Mouse (Mus musculus) T-helper 2 cell (primary cell): ENCODE measurements around the gene Pde4a.
"Not testable (repeated sequence)": the region's sequence is repeated elsewhere in the genome, so short reads cannot be mapped to it uniquely, and the experiment has no call there.

Experiments used
- in situ Hi-C: fragments of 300-600 bp; cut with MboI, MseI; formaldehyde crosslinking; loops from one replicate; pipeline ENCODE4 v1.15.1; 2025; ENCODE audit warnings: high pct_unique_total_duplicates

Gene Pde4a

DNA sequence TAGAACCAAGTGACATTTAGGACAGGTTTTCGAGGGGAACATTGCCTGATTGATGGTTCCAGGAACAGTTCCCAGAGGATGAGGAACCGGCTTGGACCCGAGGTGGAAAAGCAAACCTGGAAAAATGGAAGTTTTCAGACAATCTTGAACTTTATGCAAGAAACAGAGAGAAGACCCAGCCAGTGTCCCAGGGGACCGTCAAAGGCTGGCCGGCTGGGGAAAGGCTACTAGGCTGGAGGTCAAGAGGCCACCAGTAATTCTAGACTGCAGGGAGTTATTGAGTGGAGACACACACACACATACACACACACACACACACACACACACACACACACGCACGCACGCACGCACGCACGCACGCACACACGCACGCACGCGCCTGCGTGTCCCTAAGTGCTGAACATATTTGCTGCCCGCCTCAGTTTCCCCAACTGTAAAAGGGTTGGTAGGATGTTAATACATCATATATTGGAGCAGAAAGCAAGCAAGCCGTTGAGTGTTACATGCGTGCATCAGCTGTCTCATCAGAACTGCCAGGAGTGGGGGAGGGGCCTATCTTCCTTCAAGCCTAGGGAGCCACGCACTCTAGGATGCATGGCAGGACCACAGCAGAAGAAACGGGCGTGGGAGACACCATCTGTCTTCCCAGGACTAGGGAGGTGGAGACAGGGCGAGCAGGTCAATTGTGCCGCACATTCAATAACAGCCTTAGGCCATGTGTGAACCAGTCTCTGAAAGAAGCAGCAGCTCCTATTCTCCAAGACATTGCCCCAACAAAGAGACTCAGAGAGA lies 50.7 kb downstream of the Pde4a start:
- in situ Hi-C loops: no loop called here

DNA sequence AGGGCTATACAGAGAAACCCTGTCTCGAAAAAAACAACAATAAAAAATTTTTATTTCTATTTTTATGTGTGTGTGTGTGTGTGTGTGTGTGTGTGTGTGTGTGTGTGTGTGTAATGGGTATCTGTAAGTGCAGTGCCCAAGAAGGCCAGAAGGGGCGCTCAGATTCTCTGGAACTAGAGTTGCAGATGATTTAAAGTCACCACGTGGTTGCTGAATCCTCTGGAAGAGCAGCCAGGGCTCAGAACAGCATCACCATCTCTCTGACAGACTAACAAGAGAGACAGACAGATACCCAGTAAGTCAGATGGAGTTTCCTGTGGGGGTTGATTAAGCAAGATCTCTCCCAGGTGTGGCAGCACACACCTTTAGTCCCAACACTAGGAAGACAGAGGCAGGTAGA lies 54.3 kb downstream of the Pde4a start:
- in situ Hi-C loops: no loop called here

DNA sequence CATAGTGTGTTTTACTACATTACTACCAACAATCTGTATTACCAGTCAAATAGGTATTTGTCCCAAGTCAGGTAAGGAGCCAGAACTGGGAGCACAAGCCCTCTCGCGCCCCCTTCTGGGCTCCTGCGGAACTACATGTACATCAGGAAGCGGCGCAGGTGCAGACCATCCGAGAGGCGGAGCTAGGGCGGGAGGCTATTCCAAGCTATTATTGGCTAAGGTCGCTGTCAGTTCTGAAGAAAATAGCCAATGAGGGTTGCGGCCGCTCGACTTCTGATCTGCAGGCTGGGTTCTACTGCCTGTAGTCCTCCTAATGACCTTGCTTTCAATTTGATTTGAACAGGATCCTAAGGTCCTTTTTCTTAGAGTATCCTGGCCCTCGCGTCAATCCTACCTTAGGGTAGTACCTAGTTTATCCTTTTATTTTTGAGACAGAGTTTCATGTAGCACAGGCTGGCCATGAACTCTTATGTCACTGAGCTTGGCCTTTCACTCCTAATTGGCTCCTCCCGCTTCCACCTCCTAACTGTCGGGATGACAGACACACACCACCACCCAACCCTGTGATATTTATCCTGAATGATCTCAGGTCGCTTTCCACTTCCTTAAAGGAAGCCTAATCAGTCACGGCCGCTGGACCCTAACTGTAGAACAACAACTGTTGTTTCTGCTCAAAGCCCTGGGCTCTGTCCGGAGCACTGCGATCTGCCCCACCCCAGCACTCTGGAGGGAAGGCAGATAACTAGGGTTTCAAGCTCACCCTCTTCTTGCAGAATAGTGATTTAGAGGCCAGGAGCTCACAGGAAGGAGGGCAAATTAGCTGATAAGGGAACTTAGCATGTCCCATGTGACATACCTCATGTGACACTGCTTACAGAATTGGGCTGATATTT lies 55.2 kb downstream of the Pde4a start:
- in situ Hi-C loops: no loop called here

DNA sequence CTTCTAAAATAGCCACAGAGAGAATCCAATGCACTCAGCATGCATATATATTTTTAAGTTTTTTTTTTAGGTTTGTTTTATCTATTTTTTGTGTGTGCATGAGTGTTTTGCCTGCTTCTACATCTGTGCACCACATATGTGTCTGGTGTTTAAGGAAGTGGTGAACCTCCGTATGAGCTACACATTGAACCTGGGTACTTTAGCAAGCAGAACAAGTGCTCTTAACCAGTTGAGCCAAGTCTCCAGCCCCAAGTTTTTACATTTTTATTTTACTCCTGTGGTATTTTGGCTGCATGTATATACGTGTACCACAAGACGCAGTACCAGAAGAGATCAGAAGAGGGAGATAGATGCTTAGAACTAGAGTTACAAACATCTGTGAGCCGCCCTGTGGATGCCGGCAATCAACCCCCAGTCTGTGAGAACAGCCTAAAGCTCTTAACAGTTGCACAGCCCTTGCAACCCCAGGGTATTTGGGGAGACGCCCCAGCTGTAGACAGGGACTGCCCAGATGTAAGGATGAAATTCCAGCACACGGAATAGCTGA lies 55.9 kb downstream of the Pde4a start:
- in situ Hi-C loops: no loop called here

DNA sequence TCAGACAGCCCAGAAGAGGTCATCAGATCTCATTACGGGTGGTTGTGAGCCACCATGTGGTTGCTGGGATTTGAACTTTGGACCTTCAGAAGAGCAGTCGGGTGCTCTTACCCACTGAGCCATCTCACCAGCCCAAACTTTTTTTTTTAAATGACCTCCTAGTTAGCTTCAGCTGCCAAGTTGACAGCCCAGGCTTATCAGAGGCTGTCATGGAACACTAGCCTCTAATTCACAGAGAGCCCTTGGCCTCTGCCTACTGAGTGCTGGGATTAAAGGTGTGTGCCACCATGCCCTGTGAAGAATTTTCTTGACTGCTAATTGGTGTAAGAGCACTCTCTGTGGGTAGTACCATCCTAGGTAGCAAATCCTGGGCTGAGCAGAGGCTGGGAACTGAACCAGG lies 58.0 kb downstream of the Pde4a start:
- in situ Hi-C loops: not testable (repeated sequence)

DNA sequence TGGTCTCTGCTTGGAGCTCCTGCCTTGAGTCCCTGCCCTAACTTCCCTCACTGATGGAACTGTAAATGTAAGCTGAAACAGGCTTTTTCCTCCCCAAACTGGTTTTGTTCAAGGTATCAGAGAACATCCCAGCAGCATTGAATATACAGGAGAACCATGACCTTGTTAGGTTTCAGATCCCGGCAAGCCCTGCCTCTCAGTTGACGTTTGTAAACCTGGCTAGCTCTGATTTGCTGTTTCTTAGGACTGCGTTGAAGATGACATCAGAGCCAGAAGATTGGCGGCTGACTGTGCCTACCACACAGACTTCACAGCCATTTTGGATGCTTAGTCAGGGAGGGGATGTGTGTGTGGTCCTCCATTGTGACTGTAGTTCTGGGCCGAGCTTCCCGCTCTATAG lies 58.4 kb downstream of the Pde4a start:
- in situ Hi-C loops: no loop called here

DNA sequence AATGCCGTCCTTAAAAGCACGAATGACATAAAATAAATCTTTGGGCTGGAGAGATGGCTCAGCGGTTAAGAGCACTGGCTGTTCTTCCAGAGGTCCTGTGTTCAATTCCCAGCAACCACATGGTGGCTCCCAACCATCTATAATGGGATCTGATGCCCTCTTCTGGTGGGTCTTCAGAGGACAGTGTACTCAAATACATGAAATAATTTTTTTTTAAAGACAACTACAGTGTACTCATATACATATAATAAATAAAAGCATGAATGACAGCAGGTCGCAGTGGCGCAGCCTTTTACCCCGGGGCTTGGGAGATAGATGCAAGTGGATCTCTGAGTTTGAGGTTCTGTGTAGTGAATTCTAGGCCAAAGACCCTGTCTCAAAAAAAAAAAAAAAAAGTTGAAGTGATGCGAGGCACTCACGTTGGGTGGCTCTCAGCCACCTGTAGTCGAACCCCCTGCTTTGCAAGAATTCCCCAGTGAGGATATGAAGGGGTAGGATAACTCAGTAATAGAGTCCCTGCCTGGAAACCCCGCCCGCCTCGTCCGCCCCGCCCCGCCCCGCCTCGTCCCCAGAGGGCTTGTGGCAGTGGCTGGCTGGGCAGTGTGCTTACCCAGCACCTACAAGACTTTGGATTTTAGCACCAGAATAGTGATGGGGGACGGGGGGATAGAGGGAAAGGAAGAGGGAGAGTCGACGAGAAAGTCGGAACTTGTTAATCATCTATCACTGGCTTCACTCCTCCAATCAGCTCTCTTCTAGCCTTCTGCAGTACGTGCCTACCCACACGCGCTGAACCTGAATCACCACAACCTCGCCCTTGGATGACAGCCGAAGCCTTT lies 59.3 kb downstream of the Pde4a start:
- in situ Hi-C loops: no loop called here

DNA sequence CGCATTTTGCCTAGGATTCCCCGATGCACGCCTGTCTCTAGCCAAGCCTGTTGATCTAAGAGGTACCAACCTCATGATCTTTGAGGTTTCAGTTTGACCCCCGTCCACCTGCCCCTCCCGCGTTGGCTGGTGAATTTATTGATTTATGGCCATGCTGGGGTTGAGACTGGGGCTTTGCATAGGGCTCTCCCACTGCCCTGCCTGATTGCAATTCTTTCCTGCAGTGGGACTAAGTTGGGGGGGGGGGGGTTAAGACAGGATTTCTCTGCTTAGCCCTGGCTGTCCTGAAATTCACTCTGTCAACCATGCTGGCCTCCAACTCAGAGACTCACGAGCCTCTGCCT lies 59.9 kb downstream of the Pde4a start:
- in situ Hi-C loops: no loop called here

DNA sequence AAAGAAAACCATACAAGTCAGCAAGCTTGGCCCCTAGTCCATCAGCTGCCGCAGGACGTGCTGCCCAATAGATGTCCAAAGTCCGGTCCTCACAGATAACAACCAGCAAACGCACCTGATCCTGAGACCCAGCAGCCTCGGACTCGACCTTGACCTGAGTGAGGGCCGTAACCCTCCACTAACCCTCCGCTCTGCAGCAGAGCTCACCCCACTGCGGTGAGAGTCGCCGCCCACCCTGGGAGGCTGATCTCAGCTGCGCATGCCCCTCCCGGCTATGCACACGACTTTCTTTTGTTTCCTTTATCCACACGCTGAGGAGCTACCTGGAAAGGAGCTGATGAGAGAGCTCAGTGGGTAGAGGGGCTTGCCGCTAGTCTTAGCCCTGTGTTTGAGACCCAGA lies 61.8 kb downstream of the Pde4a start:
- in situ Hi-C loops: no loop called here

DNA sequence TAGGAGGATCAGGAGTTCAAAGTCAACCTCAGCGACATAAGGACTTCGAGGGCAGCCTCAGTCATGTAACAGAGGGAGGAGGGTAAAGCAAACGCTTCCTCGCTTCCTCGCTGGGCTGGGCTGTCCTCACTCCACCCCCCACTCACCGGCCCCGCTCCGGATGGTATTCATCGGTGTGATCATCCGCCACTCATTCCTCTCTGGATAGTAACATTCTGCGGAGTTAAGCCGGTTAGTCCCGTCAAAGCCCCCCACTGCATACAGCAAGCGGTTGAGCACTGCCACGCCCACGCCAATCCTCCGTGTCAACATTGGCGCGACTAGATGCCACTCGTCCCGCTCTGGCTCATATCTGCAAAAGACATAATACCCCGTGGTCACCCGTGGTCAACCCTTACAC lies 66.0 kb downstream of the Pde4a start:
- in situ Hi-C loops: loop anchor here (5.0 kb wide), 1 partner anchor 56 kb away; the partner anchor contains the start of gene Kri1

DNA sequence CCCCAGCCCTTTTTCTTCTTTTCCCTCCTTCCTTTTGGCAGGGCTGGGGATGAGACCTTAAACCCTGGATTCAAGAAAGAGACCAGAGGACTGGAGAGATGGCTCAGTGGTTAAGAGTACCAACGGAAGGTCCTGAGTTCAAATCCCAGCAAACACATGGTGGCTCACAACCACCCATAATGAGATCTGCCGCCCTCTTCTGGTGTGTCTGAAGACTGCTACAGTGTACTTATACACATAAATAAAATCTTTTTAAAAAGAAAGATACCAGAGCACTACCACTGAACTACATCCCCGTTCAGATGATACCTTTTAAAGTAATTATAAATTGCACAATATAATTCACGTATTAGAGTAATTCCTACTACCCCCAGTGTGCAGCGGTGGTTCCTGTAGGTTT lies 67.4 kb downstream of the Pde4a start:
- in situ Hi-C loops: loop anchor here (5.0 kb wide), 1 partner anchor 54 kb away; the partner anchor contains the start of gene Kri1

DNA sequence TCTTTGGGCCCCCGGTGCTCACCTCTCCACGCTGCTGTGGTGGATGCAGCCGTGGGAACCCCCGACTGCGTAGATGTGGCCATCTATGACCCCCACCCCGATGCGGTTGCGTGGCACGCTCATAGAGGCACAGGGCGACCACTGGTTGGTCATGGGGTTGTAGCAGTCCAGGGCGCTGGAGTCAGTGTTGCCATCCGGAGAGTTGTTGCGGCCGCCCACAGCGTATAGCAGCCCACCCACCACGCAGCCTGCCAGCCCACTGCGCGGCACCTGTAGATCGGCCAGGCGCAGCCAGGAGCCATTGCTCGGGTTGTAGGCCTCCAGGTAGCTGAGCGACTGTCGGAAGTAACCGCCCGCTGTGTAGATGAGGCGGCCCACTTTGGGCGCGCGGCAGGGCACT lies 67.9 kb downstream of the Pde4a start:
- in situ Hi-C loops: loop anchor here (5.0 kb wide), 1 partner anchor 54 kb away; the partner anchor contains the start of gene Kri1

DNA sequence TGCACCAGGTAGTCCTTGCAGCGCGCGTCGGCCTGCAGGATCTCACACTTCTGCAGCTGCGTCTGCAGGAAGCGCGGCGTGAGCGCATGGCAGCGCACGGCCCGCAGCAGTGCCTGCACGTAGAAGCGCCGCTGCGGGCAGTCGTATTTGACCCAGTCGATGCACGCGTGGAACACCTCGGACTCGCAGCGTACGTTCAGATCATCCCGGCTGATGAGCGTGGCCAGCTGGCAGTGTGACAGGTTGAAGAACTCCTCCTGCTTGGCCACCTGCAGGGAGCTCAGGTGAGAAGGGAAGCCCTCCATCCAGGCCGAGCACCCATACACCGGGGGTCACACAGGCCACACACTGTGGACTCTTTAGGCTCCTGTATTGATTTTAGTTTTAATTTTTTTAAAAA lies 68.3 kb downstream of the Pde4a start:
- in situ Hi-C loops: loop anchor here (5.0 kb wide), 1 partner anchor 53 kb away; the partner anchor contains the start of gene Kri1

DNA sequence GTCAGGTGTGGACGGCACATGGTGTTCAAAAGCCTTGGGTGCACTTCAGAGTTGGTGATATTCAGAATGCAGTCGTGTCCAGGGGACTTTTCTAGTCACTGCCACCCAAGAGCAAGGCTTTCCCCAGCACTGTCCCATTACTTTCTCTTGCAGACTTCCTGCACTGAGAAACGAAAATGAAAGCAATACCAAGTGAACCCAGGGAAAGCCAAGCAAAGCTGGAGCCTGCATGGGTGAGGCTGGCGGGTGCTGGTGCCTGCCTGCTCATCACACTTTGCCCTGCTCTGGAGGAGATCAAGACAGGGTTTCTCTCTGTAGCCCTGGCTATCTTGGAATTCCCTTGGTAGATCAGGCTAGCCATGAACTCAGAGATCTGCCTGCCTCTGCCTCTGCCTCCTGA lies 69.8 kb downstream of the Pde4a start:
- in situ Hi-C loops: no loop called here

DNA sequence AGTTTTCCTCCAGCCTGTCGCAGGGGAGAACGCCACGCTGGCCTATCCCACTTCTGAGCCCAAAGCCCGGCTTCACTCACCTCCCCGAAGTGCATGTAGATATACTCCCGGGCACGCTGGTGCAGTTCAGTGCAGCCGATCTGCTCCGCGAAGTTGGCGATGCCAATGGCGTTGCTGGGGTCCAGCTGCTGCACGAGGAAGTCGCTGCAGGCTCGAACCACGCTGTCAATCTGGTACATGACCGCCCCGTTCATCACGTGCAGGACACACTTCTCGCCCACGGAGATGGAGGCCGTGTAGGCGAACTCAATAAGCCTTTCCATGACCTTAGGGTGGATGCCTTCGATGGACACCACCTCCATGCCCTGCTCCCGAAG lies 71.5 kb downstream of the Pde4a start:
- in situ Hi-C loops: no loop called here

DNA sequence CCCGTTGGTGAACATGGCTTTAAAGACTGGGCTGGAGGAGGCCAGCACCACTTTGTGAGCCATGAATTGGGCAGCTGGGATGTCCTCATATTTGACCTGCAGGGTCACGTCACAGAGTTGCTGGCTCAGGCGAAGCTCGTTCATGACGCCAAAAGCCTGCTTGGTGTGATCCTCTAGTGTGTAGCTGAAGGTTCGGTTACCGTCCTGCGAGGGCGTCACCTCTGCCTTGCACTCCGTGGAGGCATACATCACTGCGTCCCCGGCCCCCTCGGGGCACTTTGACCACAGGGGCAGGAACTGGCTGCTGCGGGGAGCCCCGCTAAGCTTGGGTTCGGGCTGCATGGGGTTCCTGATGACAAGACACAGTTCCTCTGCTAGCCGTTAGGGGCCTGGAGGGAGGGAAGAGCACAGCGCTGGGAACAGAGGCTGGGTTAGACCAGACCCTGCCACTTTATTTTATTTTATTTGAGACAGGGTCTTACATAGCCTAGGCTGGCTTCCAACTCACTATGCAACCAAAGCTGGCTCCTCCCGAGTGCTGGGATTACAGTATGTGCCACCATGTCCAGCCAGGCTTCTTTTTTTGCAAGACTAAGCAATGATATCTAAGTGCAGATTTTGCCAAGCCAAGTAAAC lies 72.0 kb downstream of the Pde4a start:
- in situ Hi-C loops: no loop called here

DNA sequence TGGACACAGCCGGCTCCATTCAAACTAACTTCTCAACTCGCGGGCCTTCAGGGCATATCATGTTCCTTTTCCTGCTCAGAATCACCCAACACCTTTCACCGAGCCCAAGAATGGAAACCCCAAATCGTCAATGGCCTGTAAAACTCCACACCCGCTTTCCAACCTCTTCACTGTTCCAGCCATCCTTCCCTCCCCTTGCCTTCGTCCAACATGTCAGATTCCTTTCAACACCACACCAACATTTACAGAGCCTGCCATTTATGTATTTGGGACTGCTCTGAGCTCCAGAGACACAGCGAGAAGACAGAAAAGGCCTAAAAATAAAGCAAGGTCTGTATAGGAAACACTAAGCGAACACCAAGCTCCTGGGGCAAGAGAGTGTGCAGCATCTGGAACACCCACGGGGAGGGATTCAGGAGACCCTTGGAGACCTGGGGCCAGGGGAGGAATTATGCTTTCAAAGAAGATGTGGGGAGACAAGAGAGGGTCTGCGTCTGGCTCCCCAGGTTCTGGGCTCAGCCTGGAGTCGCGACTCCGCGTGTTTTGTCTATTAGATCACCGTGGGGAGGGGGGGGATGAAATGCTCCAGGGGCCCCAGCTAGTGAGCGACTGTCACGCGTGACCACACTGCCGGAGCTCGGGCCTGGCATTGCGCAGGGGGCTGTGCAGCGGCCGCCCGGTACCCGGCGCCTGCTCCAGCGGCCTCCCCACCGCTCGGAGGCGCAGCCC lies 72.7 kb downstream of the Pde4a start:
- in situ Hi-C loops: no loop called here

DNA sequence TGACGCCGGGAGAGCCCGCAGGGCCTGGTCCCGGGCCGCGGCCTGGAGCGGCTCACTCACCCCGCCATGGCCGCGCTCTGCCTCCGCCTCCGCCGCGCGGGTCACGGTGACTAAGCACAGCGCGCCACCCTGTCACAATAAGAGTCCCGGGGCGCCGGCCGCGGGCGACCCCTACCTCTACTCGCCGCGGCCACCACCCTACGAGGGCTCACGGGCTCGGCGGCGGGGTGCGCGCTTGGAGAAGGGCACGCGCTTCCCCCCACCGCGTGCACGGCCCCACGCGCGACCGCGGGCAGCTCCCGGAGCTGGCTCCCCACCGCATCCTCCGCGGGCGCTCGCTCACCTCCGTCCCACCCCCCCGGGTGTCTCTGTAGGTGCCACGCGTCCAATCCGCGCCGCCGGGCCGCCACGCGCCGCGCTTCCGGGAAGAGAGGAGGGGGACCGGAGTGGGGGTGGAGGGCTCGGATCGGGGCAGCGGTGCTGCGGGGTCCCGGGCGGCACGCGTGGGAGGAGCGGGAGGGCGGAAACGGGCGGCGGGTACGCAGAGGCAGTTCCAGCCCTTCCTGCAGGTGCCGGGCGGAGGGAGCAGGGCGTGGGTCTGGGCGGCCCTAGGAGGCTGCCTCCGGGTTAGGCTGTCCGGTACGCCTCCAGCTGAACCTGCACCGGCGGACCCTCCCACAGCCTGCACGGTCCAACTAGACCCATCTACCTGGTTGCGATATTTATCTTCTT lies 73.4 kb downstream of the Pde4a start, which contains the start of gene Keap1:
Keap1 (minus strand) TSS at position 629 of the 732 bp plus-strand sequence.
- in situ Hi-C loops: no loop called here

DNA sequence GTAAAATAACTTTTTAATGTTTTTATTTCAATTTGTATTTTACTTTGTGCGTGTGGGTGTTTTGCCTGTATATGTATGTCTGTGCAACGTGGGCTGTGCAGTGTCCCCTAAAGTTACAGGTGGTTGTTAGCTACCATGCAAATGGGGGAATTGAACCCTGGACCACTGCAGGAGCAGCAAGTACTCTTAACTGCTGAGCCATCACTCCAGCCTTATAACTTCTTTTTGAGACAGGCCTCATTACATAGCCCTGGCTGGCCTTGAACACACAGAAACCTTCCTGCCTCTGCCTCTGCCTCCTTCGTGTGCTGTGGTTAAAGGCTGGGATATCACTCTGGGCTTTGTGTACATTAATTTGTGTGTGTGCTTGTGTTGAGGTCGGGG lies 73.9 kb downstream of the Pde4a start:
- in situ Hi-C loops: no loop called here

DNA sequence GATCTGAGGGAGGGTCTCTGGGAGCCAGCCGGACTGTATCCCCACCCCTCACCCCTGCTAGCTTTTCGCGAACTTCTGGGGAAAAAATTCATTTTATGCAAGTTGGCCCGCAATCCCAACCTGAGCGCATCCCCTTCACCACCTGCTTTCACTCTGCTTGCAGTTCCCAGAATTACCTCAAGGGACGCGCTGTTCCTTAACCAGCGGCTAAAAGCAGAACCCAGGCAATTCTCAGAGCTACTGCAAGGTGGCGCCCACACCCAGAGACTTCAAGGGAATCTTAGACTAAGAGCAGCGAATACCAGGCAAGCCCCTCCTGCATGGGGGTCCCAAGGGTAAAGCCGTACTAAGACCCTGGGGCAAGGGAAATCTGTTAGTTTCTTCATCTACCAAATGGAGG lies 75.8 kb downstream of the Pde4a start:
- in situ Hi-C loops: no loop called here
